Mouse (Mus musculus): Measurements from ENCODE around the gene Csrp2. TPM values are rescaled to one million over a fixed set of nuclear protein-coding genes. Genes with fewer than 3 reads are reported as not detected.

The Csrp2 gene
- total RNA-seq, 2 experiments from 2014 or later, result 131 to 148 TPM

DNA sequence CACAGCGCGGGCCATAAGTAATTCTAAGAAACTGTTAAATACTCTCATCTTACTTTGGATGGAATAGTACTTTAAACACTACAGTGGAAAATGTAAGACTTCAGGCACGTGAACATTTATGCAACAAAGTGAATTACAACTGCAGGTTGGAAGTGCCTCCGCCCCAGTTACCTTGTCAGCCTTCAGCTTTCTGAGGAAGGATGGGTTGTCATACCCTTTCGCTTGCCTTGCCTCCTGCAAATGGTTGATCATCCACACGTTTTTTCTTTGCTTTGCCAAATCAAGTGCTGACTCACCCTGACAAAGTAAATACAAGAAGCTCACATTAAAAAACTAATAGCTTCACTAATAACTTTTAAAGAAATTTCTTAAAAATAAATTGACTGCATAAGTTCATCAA, 41.3 kb downstream of the Csrp2 start:
- no peak for DNase-seq
- intact Hi-C loops (cut with DNase I), result no loop called here

DNA sequence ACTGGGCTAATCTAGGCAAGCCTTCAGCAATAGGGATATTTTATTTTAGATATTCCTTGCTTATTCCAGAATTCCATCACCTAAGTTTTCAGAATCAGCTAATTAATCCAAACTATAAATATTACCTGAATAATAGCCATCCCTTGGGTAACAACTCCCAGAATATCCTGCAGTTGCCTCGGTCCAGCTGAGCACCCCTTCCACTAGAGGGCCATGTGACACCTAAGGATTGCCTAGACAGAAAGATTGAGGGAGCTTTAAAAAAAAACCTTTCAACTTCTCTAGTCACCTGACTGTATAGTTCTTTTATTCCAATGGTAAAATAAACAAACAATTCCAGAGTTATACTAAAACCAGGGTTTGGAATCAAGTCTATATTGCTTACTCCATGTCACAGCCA, 42.6 kb downstream of the Csrp2 start:
- intact Hi-C loops (cut with DNase I), result no loop called here
- no peak for DNase-seq

DNA sequence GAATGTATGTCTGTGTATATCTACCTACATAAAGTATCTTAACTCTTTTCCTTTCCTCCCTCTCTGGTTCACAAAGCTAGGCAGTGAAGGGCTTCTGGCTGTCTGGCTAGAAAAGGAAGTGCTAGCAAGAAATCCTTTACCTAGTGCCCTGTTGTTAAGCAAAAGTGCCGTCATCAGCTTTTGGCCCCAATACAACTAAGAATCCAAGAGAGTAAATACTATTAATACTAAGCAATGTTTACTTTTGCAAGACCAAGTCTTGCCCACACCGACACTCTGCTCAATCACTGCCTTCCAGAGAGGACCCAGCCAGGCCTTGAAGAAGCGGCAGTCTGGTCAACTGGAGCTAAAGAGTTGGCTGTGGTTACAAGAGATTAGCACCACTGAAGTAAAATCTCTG, 51.5 kb downstream of the Csrp2 start:
- DNase-seq, result no peak
- intact Hi-C loops (cut with DNase I), result no loop called here

DNA sequence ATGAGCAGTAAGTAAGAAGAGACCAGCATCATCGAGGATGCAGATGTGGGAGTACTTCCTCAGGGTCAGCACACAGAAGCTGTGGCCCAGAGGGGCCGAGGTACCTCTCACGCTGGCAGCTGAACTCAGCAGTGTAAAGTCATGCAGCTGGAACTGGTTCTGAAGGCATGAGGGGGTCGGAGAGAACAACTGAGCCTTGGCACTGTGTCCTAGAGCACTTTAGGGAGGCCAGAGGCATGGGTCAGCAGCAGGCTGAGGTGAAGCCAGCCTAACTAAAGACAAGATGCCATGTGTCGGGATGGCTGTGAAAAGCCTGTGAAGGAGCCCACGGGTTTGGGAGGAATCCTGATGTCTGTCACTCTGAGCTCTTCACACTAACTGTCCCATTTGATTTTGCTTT, 51.9 kb downstream of the Csrp2 start:
- intact Hi-C loops (cut with DNase I), result no loop called here
- DNase-seq, result no peak

DNA sequence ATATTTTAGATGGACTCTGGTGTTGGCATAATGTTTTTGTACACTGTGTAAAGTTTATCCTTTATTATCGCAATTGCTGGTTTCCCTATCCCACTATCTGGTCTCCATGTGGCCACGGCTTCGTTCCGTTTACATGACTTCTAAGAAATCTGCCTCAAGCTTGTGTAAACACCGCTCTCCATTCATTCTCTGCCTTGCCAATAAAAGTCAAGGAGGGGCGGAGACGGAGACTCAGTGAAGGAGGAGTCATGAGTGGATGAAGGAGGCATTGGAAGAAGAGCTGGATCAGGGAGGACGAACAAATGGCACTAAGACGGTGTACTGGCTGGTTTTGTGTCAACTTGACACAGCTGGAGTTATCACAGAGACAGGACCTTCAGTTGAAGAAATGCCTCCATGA, 52.4 kb downstream of the Csrp2 start:
- DNase-seq, result no peak
- intact Hi-C loops (cut with DNase I), result no loop called here

DNA sequence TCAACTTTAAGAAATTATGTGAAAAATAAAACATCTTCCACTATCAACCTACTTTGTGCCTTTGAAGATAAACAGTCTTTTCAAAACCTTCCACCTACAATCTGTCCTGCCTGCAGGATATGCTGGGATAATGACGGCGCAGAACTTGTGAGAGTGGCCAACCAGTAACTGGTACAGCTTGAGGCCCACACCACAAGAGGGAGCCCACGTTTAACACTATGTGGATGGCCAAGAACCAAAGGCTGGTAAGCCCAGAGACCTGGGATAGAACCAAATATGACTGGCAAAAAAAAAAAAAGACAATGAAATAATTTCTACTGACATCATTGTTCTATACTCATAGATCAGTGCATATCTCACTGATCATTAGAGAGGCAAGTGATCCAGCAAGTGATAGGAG, 54.9 kb downstream of the Csrp2 start:
- intact Hi-C loops (cut with DNase I), result no loop called here
- peak; percentile 65 for DNase-seq

DNA sequence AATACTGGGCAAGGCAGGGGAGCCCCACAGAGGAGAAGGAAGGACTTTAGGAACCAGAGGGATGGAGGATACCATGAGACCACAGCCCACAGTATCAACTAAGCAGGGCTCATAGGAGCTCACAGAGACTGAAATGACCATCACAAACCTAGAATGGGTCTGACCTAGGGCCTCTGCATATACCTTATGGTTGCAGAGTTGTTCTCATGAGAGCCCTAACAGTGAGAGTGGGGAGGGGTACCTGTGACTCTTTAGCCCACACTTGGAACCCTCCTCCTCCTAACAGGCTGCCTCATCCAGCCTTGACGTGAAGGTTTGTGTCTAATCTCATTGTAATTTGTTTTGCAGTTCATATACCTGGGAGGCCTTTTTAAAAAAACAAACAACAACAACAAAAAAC, 55.3 kb downstream of the Csrp2 start:
- intact Hi-C loops (cut with DNase I), result loop anchor here (5.0 kb wide), 2 partner anchors 183 to 417 kb away; no protein-coding TSS in a partner anchor
- DNase-seq, result no peak

DNA sequence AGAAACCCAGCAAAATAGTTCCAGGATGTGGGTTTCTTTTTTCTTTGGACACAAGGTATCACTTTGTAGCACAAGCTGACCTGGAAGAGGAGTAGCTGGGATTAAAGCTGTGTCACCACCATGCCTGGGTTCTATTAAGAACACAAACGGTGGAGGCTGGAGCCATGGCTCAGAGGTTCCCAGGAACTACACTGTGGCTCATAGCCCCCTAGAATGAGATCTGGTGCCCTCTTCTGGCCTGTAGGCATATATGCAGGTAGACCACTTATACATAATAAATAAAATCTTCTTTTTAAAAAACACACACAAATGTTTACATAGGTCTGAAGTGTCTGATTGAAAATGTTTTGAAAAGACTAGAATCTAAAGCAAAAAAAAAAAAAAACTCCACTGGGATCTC, 56.5 kb downstream of the Csrp2 start:
- peak; percentile 21 for DNase-seq
- intact Hi-C loops (cut with DNase I), result loop anchor here (5.0 kb wide), 2 partner anchors 184 to 416 kb away; no protein-coding TSS in a partner anchor

DNA sequence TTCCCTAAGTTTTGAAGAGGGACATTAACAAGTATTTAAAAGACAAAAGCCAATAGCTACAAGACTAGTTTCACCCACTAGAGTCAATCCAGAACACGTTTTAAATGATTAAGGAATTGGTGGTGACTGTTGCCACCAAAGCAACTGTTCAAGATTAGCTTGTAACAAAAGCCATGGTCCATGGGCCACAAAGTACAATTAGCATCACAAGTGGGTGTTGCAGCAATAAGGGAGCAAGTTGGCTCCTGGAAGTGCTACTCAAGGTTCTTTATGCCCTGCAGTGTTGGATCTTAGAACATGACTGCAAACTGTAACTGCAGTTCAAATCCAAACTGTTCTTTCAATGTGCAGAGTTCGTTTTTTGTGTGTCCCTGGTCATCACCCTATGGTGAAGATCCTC, 57.8 kb downstream of the Csrp2 start:
- no peak for DNase-seq
- intact Hi-C loops (cut with DNase I), result loop anchor here (5.0 kb wide), 2 partner anchors 185 to 415 kb away; no protein-coding TSS in a partner anchor

DNA sequence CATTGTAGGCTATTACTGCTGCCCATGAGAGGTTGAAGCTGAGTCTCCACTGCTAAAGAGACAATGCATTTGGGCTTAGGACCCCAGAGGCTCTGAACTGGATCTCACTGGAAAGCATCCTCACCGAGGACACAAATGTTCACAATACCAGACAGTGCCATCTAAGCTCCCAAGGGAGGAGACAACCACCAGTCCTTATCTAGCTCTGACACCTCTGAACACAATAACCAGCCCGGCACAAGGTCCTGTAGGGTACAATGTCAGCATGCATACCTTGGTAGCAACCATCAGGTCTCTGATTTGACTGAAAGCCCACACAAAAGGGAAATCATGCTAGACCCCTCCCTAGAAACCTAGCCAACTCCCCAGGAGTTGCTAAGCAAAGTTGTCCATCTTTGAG, 59.8 kb downstream of the Csrp2 start:
- intact Hi-C loops (cut with DNase I), result loop anchor here (5.0 kb wide), 2 partner anchors 187 to 413 kb away; no protein-coding TSS in a partner anchor

DNA sequence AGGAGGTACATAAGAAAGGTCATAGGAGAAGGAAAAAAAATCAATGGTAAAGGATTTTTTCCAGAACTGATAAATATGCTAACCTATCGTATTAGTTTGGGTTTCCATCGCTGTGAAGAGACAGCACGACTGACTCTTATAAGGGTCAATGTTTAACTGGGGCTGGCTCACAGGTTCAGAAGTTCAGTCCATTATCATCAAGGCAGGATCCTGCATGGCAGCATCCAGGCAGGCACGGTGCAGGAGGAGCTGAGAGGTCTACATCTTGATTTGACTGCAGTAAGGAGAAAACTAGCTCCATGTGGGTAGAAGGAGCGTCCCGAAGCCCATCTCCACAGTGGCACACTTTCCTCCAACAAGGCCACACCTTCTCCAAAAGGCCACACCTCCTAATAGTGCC, 60.9 kb downstream of the Csrp2 start:
- intact Hi-C loops (cut with DNase I), result no loop called here
- no peak for DNase-seq

More for the DNA sequence above, 59.8 kb downstream of the Csrp2 start:
- DNase-seq, result no peak

DNA sequence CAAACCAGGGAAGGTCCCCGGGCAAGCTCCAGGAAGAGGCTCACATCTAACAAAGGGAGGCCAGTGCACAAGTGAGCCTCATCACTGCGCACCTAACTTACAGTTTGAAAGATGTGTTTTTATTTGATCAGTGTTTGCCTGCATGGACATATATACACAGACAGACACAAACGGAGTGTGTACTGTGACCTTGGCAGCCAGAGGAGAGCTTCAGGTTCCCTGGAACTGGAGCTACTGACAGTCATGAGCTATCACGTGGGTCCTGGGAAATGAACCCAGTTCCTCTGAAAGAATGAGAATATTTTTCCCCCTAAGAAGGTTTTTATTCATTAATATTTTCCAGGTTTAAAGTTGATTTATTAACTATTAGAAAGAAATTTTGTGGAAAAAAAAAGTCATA, 63.2 kb downstream of the Csrp2 start:
- intact Hi-C loops (cut with DNase I), result no loop called here
- no peak for DNase-seq

DNA sequence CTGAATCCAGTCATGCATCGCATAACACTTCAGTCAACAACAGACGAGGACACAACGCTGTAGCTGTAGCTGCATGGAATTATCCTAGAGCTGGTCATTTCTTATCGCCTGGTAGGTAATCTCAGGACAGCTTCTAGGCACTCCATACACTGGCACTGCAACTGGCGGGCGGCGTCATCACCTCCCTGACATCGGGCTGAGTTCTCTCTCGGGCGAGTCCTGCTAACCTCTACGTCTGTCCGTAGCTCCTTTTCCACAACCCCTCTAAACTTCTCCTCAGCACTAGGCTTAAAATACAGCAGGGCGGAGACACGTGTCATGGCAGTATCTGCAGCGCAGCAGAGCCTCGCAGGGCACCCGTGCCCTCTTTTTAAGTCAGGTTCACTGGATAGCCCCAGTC, 67.1 kb downstream of the Csrp2 start:
- no peak for DNase-seq
- intact Hi-C loops (cut with DNase I), result loop anchor here (5.0 kb wide), 2 partner anchors 101 to 116 kb away; no protein-coding TSS in a partner anchor

Other genes starting within 250 kb of the Csrp2 start
- gene E2f7, start 174.3 kb upstream of the Csrp2 start, total RNA-seq (2021), result 1 to 10 TPM; 5.1 to 6.6 TPM
- gene Zdhhc17, start 90.4 kb downstream of the Csrp2 start, total RNA-seq (2021), result 10 to 100 TPM; 77.7 to 87.0 TPM
- gene Osbpl8, start 245.0 kb downstream of the Csrp2 start, total RNA-seq (2021), result 10 to 100 TPM; 72.4 to 74.7 TPM